Mouse (Mus musculus) erythroid progenitor cell, adult 5-6 weeks (primary cell): ENCODE results near the gene Mbd3. TPM values are rescaled to one million over a fixed set of nuclear protein-coding genes. Genes with fewer than 3 reads are reported as not detected.
A peak's percentile ranks its signal among the peaks of the same experiment; 100 is the strongest.
"Not testable (repeated sequence)": the region's sequence is repeated elsewhere in the genome, so short reads cannot be mapped to it uniquely, and the experiment has no call there.

Experiments used
- ATAC-seq: replicated peaks from 2 replicates; pipeline ENCODE4 v1.8.0; 2016; ENCODE audit warnings: moderate number of reproducible peaks, mild to moderate bottlenecking, moderate TSS enrichment, inconsistent platforms; ENCODE audit not compliant: poor library complexity, low FRiP score, severe bottlenecking
- total RNA-seq, 2 experiments: library from RNA; stranded (forward) in 1 of 2; stranded (reverse) in 1 of 2; fragments of 150-400 nt in 1 of 2; fragments of 186-747, 209-891 nt in 1 of 2; gene quantifications; 2 replicates each; pipeline versions ENCODE4 v1.2.3 to v1.2.4; 2015 to 2017; ENCODE audit warnings: low replicate concordance in 2 of 2

Gene Mbd3
- total RNA-seq, 2 experiments from 2014 or later: 33.5 to 45.8 TPM

DNA sequence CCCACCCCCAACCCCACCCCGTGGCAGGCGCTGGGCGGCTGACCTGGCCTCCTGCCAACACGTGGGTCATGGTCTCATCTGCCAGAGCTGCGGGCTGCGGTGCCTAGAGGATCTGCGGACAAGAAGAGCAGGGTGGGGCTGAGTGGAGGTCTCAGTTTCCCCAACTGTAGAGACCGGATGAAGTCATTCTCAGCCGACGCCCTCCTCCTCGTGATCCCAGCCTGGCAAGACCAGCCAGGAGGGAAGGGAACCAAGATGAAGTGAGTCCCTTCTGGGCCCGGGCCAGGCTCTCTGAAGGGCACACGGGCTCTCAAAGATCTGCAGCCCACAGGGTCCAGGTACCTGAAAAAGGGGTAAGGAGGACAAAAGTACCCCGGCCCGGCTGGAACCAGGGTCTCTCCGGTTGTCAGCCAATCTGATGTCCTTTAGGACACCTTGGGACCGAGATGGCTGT lies 51.8 kb downstream of the Mbd3 start:
- no peak for ATAC-seq

DNA sequence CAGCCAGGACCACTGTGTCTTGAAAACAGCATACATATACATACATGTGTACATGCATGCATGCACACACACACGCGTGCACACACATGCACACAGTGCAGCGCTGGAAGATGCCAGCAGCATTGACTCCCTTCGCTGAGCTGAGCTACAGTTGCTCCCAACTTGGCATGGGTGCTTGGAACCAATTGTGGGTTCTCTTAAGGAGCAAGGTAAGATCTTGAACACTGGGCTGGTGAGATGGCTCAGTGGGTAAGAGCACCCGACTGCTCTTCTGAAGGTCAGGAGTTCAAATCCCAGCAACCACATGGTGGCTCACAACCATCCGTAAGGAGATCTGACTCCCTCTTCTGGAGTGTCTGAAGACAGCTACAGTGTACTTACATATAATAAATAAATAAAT lies 53.4 kb downstream of the Mbd3 start:
- ATAC-seq: not testable (repeated sequence)

DNA sequence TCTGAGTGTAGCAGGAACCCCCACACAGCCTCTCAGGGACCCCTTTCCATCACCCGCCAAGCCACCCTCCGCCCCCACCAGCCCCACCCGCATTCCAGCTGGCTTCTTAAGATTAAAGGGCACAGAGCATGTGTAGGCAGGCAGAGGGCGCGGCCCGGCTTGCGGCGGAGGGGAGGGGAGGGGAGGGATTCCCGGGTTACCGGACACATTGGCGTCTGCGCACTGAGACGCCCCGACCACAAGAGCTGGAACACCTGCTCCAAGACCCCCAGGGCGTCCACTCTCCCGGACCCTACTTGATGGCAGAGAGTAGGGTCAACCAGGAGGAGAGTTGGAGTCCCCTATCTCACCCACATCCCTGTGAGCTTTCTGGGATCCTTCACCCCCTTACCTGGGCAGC lies 54.2 kb downstream of the Mbd3 start:
- ATAC-seq: peak; percentile 41

DNA sequence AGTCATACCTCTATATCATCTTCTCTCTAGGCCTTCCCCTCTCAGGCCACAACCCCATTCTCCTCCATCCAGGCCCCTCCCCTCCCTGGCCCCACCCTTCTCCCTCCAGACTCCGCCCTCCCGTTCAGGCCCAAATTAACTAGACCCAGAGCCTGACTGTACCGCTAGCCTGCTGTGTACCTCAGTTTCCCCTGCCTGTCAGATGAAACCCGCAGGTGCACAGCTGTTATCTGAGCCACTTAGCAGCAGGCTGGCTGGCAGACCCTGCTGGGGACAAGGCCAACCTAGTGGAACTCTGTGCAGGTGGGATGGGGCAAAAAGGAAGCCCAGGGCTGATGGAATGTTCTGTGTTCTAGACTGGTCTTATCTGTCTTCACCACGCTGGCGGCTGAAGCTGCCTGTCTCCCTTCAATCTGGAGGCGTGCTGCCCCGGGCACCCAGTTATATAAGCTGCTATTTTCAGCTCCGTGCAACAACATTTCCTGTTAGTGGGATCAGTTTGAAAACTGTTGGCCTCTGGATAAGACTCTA lies 55.2 kb downstream of the Mbd3 start:
- peak; percentile 71 for ATAC-seq

DNA sequence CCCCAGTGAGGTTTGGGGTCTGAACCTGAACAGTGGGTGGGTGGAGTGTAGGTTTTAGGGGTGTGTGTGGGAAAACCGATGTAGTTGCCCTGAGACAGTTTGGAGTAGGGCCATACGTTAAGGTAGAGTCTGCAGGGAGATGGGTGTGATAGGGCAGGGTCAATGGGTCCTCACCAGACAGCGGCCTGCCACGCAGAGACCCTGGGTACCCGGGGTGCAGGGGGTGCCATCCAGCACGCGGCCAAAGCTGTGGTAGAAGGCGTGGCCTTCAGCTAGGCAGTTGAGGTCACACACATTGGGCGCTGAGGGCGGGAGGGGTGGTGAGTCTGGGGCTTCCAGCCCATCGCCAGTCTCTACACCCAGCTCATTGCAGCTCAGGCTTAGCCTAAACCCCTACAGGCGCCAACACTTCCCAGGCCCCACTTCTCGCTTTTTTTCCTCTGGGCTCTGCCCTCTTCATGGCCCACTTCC lies 55.9 kb downstream of the Mbd3 start:
- 0 out of 2 replicates have a peak, but pooled peaks have one; percentile 6 for ATAC-seq

DNA sequence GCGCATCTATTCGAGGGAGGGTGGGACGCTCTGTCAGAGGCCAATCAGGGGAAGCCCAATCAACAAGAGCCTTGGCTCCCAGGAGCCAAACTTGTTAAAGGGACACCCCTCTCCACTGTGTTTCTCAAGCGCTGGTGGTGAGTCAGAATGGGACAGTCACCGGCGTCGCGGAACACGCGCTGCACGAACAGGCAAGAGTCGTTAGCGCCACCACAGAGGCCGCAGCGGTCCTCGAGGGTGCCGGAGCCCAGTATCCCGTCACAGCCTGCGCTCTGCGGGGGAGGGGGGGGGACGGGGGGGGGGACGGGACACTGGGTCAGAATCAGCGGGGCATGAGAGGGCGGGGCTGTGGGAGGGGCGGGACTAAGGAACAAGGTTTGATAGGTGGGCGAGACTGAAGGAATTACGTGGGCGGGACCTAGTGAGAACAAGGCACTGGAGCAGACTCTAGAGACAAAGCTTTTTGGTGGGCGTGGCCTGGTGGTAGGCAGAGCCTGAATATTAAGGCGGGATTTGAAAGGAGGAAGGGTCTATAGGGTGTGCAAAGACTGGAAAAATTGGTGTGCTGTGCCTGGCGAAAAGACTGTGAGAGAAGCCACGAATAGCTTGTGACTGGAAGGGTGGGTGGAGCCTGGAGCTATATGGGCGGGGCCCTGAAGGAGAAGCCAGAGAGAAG lies 56.5 kb downstream of the Mbd3 start:
- no peak for ATAC-seq

Other genes with a start within 250 kb of the Mbd3 start
- 10.1 and 19.7 TPM in 2 replicates for gene Cirbp, start 233.6 kb downstream of the Mbd3 start, total RNA-seq (2015; ENCODE audit: low replicate concordance)
- gene Cirbp, start 233.6 kb downstream of the Mbd3 start, total RNA-seq (2017; ENCODE audit: low replicate concordance): 33.5 and 39.6 TPM in 2 replicates
- gene 1600002K03Rik, start 226.6 kb downstream of the Mbd3 start, total RNA-seq (2015; ENCODE audit: low replicate concordance): not detected in 2 replicates
- not detected in 2 replicates for gene 1600002K03Rik, start 226.6 kb downstream of the Mbd3 start, total RNA-seq (2017; ENCODE audit: low replicate concordance)
- gene Efna2, start 220.1 kb downstream of the Mbd3 start, total RNA-seq (2015; ENCODE audit: low replicate concordance): not detected in 2 replicates
- gene Efna2, start 220.1 kb downstream of the Mbd3 start, total RNA-seq (2017; ENCODE audit: low replicate concordance): not detected in 2 replicates
- gene Mum1, start 173.1 kb downstream of the Mbd3 start, total RNA-seq (2015; ENCODE audit: low replicate concordance): 26.3 and 59.5 TPM in 2 replicates
- gene Mum1, start 173.1 kb downstream of the Mbd3 start, total RNA-seq (2017; ENCODE audit: low replicate concordance): 65.3 and 74.2 TPM in 2 replicates
- gene Ndufs7, start 150.4 kb downstream of the Mbd3 start, total RNA-seq (2015; ENCODE audit: low replicate concordance): 87.6 and 109 TPM in 2 replicates
- 43.9 and 66.0 TPM in 2 replicates for gene Ndufs7, start 150.4 kb downstream of the Mbd3 start, total RNA-seq (2017; ENCODE audit: low replicate concordance)
- gene Gamt, start 138.5 kb downstream of the Mbd3 start, total RNA-seq (2015; ENCODE audit: low replicate concordance): 1.4 TPM in 1 of 2 replicates, not detected in the other
- gene Gamt, start 138.5 kb downstream of the Mbd3 start, total RNA-seq (2017; ENCODE audit: low replicate concordance): not detected in 2 replicates
- gene Dazap1, start 138.1 kb downstream of the Mbd3 start, total RNA-seq (2015; ENCODE audit: low replicate concordance): 35.6 and 83.6 TPM in 2 replicates
- gene Dazap1, start 138.1 kb downstream of the Mbd3 start, total RNA-seq (2017; ENCODE audit: low replicate concordance): 72.0 and 102 TPM in 2 replicates
- 689 and 862 TPM in 2 replicates for gene Rps15, start 107.1 kb downstream of the Mbd3 start, total RNA-seq (2015; ENCODE audit: low replicate concordance)
- 557 and 668 TPM in 2 replicates for gene Rps15, start 107.1 kb downstream of the Mbd3 start, total RNA-seq (2017; ENCODE audit: low replicate concordance)
- gene Apc2, start 103.6 kb downstream of the Mbd3 start, total RNA-seq (2015; ENCODE audit: low replicate concordance): not detected in 2 replicates
- 0.13 TPM in 1 of 2 replicates, not detected in the other for gene Apc2, start 103.6 kb downstream of the Mbd3 start, total RNA-seq (2017; ENCODE audit: low replicate concordance)
- gene 2310011J03Rik, start 79.0 kb downstream of the Mbd3 start, total RNA-seq (2015; ENCODE audit: low replicate concordance): 7.2 and 13.4 TPM in 2 replicates
- 6.1 and 10.8 TPM in 2 replicates for gene 2310011J03Rik, start 79.0 kb downstream of the Mbd3 start, total RNA-seq (2017; ENCODE audit: low replicate concordance)
- gene Pcsk4, start 70.1 kb downstream of the Mbd3 start, total RNA-seq (2015; ENCODE audit: low replicate concordance): not detected in 2 replicates
- 1.0 TPM in 1 of 2 replicates, not detected in the other for gene Pcsk4, start 70.1 kb downstream of the Mbd3 start, total RNA-seq (2017; ENCODE audit: low replicate concordance)
- gene Reep6, start 69.6 kb downstream of the Mbd3 start, total RNA-seq (2015; ENCODE audit: low replicate concordance): 17.2 and 22.3 TPM in 2 replicates
- gene Reep6, start 69.6 kb downstream of the Mbd3 start, total RNA-seq (2017; ENCODE audit: low replicate concordance): 16.8 and 18.2 TPM in 2 replicates
- gene Adamtsl5, start 51.1 kb downstream of the Mbd3 start, total RNA-seq (2015; ENCODE audit: low replicate concordance): 0.84 TPM in 1 of 2 replicates, not detected in the other
- 0.13 and 30.2 TPM in 2 replicates for gene Adamtsl5, start 51.1 kb downstream of the Mbd3 start, total RNA-seq (2017; ENCODE audit: low replicate concordance)
- gene Plk5, start 43.1 kb downstream of the Mbd3 start, total RNA-seq (2015; ENCODE audit: low replicate concordance): not detected in 2 replicates
- not detected in 2 replicates for gene Plk5, start 43.1 kb downstream of the Mbd3 start, total RNA-seq (2017; ENCODE audit: low replicate concordance)
- 1.4 TPM in 1 of 2 replicates, not detected in the other for gene Mex3d, start 11.9 kb downstream of the Mbd3 start, total RNA-seq (2015; ENCODE audit: low replicate concordance)
- 6.7 TPM in 1 of 2 replicates, not detected in the other for gene Mex3d, start 11.9 kb downstream of the Mbd3 start, total RNA-seq (2017; ENCODE audit: low replicate concordance)
- 65.8 and 80.0 TPM in 2 replicates for gene Uqcr11, start 7.3 kb upstream of the Mbd3 start, total RNA-seq (2015; ENCODE audit: low replicate concordance)
- gene Uqcr11, start 7.3 kb upstream of the Mbd3 start, total RNA-seq (2017; ENCODE audit: low replicate concordance): 67.9 and 87.3 TPM in 2 replicates
- gene Tcf3, start 34.1 kb upstream of the Mbd3 start, total RNA-seq (2015; ENCODE audit: low replicate concordance): 127 and 148 TPM in 2 replicates
- 140 and 145 TPM in 2 replicates for gene Tcf3, start 34.1 kb upstream of the Mbd3 start, total RNA-seq (2017; ENCODE audit: low replicate concordance)
- not detected in 2 replicates for gene Onecut3, start 95.3 kb upstream of the Mbd3 start, total RNA-seq (2015; ENCODE audit: low replicate concordance)
- gene Onecut3, start 95.3 kb upstream of the Mbd3 start, total RNA-seq (2017; ENCODE audit: low replicate concordance): not detected in 2 replicates
- not detected in 2 replicates for gene Atp8b3, start 139.6 kb upstream of the Mbd3 start, total RNA-seq (2015; ENCODE audit: low replicate concordance)
- 0.39 TPM in 1 of 2 replicates, not detected in the other for gene Atp8b3, start 139.6 kb upstream of the Mbd3 start, total RNA-seq (2017; ENCODE audit: low replicate concordance)
- gene Rexo1, start 162.0 kb upstream of the Mbd3 start, total RNA-seq (2015; ENCODE audit: low replicate concordance): 33.5 and 35.7 TPM in 2 replicates
- 16.3 and 25.7 TPM in 2 replicates for gene Rexo1, start 162.0 kb upstream of the Mbd3 start, total RNA-seq (2017; ENCODE audit: low replicate concordance)
- gene Klf16, start 177.8 kb upstream of the Mbd3 start, total RNA-seq (2015; ENCODE audit: low replicate concordance): 8.4 and 9.4 TPM in 2 replicates
- 9.9 and 14.1 TPM in 2 replicates for gene Klf16, start 177.8 kb upstream of the Mbd3 start, total RNA-seq (2017; ENCODE audit: low replicate concordance)
- 44.7 and 49.0 TPM in 2 replicates for gene Abhd17a, start 190.8 kb upstream of the Mbd3 start, total RNA-seq (2015; ENCODE audit: low replicate concordance)
- gene Abhd17a, start 190.8 kb upstream of the Mbd3 start, total RNA-seq (2017; ENCODE audit: low replicate concordance): 5.5 and 30.7 TPM in 2 replicates
- 8.8 and 10.5 TPM in 2 replicates for gene Scamp4, start 203.3 kb upstream of the Mbd3 start, total RNA-seq (2015; ENCODE audit: low replicate concordance)
- gene Scamp4, start 203.3 kb upstream of the Mbd3 start, total RNA-seq (2017; ENCODE audit: low replicate concordance): 2.3 and 6.9 TPM in 2 replicates
- gene Adat3, start 203.3 kb upstream of the Mbd3 start, total RNA-seq (2015; ENCODE audit: low replicate concordance): not detected in 2 replicates
- 1.4 TPM in 1 of 2 replicates, not detected in the other for gene Adat3, start 203.3 kb upstream of the Mbd3 start, total RNA-seq (2017; ENCODE audit: low replicate concordance)
- 0.72 and 1.7 TPM in 2 replicates for gene Gm49322, start 206.5 kb upstream of the Mbd3 start, total RNA-seq (2015; ENCODE audit: low replicate concordance)
- 0.64 and 5.4 TPM in 2 replicates for gene Gm49322, start 206.5 kb upstream of the Mbd3 start, total RNA-seq (2017; ENCODE audit: low replicate concordance)
- gene Csnk1g2, start 223.3 kb upstream of the Mbd3 start, total RNA-seq (2015; ENCODE audit: low replicate concordance): 31.4 and 58.0 TPM in 2 replicates
- 50.1 and 62.4 TPM in 2 replicates for gene Csnk1g2, start 223.3 kb upstream of the Mbd3 start, total RNA-seq (2017; ENCODE audit: low replicate concordance)